Mouse (Mus musculus) common myeloid progenitor, adult 5-6 weeks (primary cell): ENCODE data around the gene Axin1. TPM values are rescaled to one million over a fixed set of nuclear protein-coding genes. Genes with fewer than 3 reads are reported as not detected.
A peak's percentile ranks its signal among the peaks of the same experiment; 100 is the strongest.
"Not testable (repeated sequence)": the region's sequence is repeated elsewhere in the genome, so short reads cannot be mapped to it uniquely, and the experiment has no call there.

Source experiments
- ATAC-seq: replicated peaks from 2 replicates; pipeline ENCODE4 v1.8.0; 2016; ENCODE audit warnings: low read depth, mild to moderate bottlenecking, moderate TSS enrichment, inconsistent platforms; ENCODE audit not compliant: poor library complexity, severe bottlenecking
- total RNA-seq: library from RNA; stranded (forward); fragments of 200-1000, 187-1606 nt; gene quantifications from 2 replicates; pipeline ENCODE4 v1.2.3, GENCODE M21; 2017

Gene Axin1
- total RNA-seq, 1 experiment from 2014 or later: 145 TPM

- ATAC-seq: peak; percentile 73
Measured at GRCm38 (mm10) chr17:26119766-26120710, 18.4 kb upstream of the Axin1 start.

GRCm38 (mm10) chr17:26122431-26123140 is 15.9 kb upstream of the Axin1 start:
- ATAC-seq: no peak

GRCm38 (mm10) chr17:26123267-26123684 is 15.2 kb upstream of the Axin1 start, which contains the start of gene Mrpl28:
Mrpl28 (plus strand) TSS chr17:26123500.
- ATAC-seq: peak; percentile 82

GRCm38 (mm10) chr17:26124560-26124959 is 13.9 kb upstream of the Axin1 start:
- ATAC-seq: no peak

GRCm38 (mm10) chr17:26125226-26125625 is 13.3 kb upstream of the Axin1 start:
- no peak for ATAC-seq

- no peak for ATAC-seq
Measured at GRCm38 (mm10) chr17:26131062-26131732, 7.3 kb upstream of the Axin1 start.

- ATAC-seq: no peak
Measured at GRCm38 (mm10) chr17:26131856-26132853, 6.3 kb upstream of the Axin1 start.

GRCm38 (mm10) chr17:26137106-26137750 is 1.3 kb upstream of the Axin1 start:
- ATAC-seq: no peak

GRCm38 (mm10) chr17:26137751-26138130 is 747 bp upstream of the Axin1 start:
- no peak for ATAC-seq

GRCm38 (mm10) chr17:26138901-26139381 is 453 bp downstream of the Axin1 start:
- ATAC-seq: peak; percentile 12; the same call in 1 of the 2 replicates

- no peak for ATAC-seq
Measured at GRCm38 (mm10) chr17:26142796-26143195, 4.3 kb downstream of the Axin1 start.

- no peak for ATAC-seq
Measured at GRCm38 (mm10) chr17:26143386-26143785, 4.9 kb downstream of the Axin1 start.

GRCm38 (mm10) chr17:26149056-26149455 is 10.6 kb downstream of the Axin1 start:
- ATAC-seq: no peak

- no peak for ATAC-seq
Measured at GRCm38 (mm10) chr17:26151886-26152630, 13.6 kb downstream of the Axin1 start.

- ATAC-seq: no peak
Measured at GRCm38 (mm10) chr17:26162736-26163135, 24.2 kb downstream of the Axin1 start.

- peak; percentile 97 for ATAC-seq
Measured at GRCm38 (mm10) chr17:26168039-26168438, 29.6 kb downstream of the Axin1 start.

GRCm38 (mm10) chr17:26175248-26175647 is 36.8 kb downstream of the Axin1 start:
- not testable (repeated sequence) for ATAC-seq

- ATAC-seq: no peak
Measured at GRCm38 (mm10) chr17:26178611-26179010, 40.1 kb downstream of the Axin1 start.
